Mouse (Mus musculus): Measurements from ENCODE around the gene Fam83g.
"Not testable (repeated sequence)": the region's sequence is repeated elsewhere in the genome, so short reads cannot be mapped to it uniquely, and the experiment has no call there.

Fam83g gene

DNA sequence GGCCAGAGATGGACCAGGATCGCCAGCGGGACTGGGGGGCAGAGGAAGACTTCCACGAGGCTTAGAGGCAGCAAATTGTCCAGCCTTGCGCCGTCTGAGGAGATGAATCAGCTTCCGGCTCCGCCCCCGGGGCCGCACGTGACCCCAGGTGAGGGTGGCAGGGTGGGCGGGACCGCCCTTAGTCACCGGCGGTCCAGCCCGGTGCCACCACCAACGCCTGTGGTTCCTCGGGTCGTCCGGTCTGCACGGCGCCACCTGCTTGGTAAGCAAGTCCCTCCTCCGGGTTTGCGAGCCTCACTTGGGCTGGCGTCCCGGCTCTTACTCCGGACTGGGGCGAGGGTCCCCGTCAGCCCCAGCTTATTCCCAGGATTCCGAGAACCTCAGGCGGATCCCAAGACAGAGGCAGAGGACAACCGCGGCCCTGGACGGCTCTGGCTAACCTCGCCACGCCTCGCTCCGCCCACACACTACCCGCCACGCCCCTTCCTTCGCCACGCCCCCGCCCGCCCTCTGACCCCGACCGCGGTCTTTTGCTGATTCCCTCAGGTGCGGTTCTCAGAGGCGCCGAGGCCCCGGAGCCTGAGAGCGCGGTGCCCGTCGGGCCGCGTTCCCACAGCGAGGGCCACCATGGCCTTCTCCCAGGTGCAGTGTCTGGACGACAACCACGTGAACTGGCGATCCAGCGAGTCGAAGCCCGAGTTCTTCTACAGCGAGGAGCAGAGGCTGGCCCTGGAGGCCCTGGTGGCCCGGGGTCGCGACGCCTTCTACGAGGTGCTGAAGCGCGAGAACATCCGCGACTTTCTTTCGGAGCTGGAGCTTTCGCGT lies at the start of gene Fam83g:
Fam83g (plus strand) TSS at position 185 of the 825 bp plus-strand sequence.
- peak; percentile 73 for DNase-seq

DNA sequence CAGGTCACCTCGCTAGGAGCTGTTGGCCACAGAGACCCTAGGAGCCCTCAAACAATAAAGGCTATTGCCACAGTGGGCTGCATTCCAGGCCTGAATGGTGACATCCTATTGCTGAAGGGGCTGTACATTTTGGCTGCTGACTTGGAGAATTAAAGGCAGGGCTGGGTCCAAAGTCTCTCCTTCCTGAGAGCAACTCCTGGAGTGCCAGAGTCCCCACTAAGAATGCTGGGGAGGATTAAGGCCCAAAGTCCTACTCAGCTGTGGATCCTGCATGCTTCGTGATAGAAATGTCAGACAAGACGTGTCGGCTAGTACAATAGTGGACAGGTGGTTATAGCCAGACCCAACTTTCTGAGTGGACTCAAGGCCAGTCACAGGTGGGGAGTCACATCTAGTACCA lies 47.6 kb upstream of the Fam83g start:
- DNase-seq = not testable (repeated sequence)

- no peak for DNase-seq
Observed at GRCm38 (mm10) chr11:61637413-61637812, 46.5 kb upstream of the Fam83g start.

DNA sequence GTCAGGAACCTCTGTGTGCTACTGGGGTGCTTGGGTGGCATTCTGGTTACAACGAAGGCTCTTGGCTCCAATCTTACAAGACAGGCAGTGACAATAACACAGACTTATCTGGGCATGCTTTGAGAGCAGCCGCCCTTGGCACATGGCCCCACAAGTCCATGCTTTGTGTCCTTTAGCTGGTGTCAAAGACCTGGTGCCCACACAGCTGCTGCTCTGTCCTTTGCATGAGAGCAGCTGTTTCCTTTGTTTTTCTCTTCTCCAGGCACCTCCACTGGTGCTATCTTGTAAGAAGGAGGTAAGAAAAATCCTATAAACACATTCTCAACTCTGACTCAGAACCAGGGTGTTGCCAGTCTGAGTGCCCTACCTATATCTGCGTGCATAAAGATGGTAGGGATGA lies 46.0 kb upstream of the Fam83g start:
- DNase-seq = no peak

- no peak for DNase-seq
Observed at GRCm38 (mm10) chr11:61638764-61639536, 44.9 kb upstream of the Fam83g start.

DNA sequence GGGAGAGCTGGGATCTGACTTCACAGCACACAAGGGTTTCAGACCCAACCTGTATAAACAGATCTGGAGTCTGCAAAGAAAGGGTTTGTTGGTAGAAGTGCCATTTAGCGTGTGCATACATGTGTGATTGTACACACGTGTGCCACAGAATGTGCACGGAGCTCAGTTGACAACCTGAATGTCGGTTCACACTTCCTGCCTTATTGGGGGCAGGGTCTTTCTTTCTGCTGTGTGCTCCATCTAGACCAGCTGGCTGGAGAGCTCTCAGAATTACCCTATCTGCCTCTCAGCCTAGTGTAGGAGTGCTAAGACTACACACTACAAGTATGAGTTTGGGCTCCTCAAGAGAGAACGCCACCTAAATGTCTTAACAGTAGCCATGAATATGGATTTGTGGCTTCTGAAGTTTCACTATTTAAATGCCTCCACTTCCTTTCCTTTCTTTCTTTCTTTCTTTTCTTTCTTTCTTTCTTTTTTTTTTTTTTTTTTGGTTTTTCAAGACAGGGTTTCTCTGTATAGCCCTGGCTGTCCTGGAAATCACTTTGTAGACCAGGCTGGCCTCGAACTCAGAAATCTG lies 44.2 kb upstream of the Fam83g start:
- no peak for DNase-seq

- not testable (repeated sequence) for DNase-seq
Observed at GRCm38 (mm10) chr11:61640585-61640984, 43.3 kb upstream of the Fam83g start.

- DNase-seq = no peak
Observed at GRCm38 (mm10) chr11:61642106-61642505, 41.8 kb upstream of the Fam83g start.

- no peak for DNase-seq
Observed at GRCm38 (mm10) chr11:61643184-61643961, 40.5 kb upstream of the Fam83g start.

DNA sequence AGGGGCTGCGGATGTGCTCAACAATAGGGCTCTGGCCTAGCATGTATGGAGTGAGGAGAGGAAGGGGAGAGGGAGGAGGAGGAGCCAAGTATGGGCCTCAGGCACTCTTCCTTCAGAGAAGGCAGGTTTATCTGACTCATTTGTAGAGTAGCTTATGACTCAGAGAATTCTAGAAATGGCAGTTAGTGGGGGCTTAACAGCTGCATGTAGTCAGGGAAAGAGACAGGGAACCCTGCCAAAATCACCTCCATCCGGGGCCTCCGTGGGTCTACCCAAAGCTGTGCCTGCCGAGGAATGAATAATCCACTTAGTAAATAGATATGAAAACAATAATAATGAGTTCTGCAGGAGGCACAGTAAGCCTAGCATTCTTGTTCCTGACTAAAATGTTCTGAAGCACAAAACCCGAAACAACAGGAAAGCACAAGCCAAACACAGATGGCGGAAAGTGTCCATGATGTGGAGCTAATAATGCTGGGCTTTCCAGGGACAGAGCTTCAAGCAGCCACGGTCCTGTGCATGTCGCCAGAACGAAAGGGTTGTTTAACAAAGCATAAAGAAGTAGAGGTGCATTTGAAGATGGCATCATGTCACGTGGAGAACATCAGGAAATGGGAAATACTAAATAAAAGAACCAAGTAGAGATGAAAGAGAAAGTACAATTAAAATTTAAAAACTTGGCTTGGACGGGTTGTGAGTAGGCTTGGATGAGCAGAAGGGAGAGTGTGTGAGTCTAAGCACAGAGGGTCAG lies 39.1 kb upstream of the Fam83g start:
- peak; percentile 32 for DNase-seq

GRCm38 (mm10) chr11:61645357-61645857 lies 38.5 kb upstream of the Fam83g start:
- DNase-seq = no peak

GRCm38 (mm10) chr11:61646499-61647039 lies 37.3 kb upstream of the Fam83g start:
- no peak for DNase-seq

DNA sequence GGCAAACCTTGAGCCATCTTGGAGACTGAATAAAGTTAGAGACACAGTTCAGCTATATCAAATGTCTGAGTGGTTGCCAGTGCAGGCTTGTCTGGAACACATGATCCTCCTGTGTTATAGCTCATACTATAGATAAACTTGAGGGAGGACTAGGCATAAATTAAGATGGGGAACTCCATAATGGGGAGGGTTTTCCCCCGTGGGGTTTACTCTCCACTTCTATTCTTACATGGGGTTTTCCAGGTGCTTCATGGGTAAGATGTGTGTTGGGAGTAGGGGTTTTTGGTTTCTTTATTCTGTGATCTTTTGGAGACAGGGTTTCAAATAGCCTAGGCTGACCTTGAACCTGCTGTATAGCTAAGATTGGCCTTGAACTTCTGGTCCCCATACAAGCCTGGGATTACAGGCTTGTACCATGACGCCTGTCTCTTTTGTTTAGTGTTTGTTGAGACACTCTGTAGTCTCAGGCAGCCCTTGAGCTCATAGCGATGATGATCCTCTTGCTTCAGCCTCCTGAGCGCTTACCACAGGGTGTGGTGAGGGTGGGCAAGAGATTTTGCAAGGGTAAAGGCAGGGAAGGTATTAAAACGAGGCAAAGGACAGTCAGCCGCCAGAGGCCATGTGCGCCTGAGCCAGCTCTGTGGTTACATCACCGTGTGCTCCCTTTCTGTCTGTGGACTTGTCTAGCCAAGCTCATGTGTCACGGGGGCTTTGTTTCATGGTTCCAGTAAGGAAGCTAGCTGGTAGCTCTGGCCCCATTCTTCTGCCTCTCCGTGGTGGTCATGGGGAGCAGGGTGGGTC lies 36.6 kb upstream of the Fam83g start:
- DNase-seq = no peak

DNA sequence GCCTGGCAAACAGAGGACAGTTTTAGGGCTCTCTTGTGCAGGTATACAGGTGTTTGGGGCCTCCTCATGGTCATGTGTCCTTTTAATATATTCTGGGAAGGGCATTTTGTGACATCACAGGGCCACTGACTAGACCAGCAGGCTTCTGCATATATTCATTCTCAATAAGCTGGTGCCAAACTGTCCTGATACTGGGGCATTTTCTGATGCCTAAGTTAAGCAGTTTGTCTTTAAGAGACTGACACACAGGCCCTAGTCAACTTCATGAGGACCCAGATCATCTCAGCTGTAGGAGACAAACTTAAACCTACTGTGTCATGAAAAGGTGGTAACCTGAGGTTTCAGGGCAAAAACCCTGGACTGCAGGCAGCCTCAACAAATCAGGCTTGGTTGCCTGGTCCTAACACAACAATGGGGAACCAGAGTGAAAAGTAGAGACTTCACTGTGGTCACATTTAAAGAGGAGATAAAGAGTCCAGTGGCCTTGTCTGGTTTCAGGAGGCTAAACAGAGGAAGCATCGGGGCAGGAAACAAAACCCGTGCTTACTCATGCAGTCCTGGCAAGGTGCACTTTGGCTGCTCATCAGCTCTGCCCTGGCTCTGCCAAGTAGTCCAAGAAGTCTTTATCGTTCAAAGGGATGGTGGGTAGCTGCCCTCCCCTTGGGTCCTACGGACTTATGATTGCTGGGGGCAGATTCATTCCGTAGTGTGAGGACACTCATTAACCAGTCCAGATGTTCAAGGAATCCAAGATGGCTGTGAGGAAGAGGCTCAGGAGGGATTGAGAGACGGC lies 35.7 kb upstream of the Fam83g start:
- no peak for DNase-seq

DNA sequence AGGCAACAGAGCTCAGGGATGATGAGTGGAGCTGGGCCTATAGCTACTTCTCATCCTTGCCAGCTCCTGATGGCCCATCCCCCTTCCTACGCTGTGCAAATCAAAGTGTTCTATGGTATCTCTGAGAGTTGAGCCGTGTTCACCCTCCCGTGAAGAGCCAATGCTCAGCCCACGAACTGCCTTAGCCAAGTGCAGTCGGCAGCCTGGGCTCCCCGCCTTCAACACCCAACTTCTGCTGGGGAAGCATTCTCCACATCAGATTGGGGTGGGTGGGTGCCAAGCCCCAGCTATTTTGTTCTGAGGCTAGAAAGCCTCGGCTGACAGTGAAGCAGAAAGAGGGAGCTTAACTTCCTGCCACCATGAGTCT lies 35.2 kb upstream of the Fam83g start:
- DNase-seq = no peak

- no peak for DNase-seq
Observed at GRCm38 (mm10) chr11:61649163-61649580, 34.7 kb upstream of the Fam83g start.

DNA sequence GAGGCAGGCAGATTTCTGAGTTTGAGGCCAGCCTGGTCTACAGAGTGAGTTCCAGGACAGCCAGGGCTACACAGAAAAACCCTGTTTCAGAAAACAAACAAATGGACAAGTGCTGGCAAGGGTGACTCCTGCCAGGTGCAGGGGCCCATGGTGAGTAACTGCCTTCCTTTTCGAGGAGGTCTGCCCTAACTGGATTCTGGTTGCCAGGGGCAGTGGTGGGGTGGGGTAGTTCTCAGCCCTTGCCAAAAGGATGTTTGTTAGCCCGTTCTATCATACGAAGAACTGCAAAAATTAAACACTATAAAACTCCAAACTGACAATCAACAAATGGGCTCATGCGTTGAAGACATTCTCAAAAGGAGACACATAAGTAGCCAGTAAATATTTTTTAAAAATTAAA lies 34.3 kb upstream of the Fam83g start:
- DNase-seq = no peak

DNA sequence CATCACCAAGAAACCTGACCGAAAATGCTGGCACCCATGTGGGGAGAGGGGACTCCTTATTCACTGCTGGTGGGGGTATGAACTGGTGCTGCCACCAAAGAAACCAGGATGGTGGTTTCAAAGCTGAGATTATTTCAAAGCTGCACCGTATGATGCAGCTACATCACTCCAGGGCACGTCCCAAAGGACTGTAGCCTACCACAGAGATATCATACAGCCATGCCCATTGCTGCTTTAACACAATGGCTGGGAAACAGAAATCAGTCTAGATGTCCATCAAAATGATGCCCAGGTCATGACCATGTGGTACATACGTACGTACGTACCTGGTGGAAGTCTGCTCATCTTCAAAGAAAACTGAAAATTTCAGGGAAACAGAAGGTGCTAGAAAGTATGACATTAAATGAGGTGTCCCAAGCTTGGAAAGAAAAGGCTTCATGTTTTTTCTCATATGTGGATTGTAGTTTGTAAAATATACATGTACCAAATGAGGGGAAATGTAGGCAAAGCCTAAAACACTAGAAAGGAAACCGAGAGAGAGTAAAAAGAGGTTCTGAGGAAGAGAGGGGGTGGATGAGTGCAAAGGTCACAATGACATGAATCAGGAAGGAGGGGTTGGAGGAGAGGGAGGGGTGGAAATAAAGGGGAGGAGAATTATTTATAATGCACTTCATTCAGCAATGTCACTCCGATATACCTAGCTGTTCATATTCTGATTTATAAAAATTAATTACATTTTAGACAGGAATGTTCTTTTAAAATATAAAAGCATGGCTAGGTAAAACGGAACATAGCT lies 33.2 kb upstream of the Fam83g start:
- DNase-seq = no peak

DNA sequence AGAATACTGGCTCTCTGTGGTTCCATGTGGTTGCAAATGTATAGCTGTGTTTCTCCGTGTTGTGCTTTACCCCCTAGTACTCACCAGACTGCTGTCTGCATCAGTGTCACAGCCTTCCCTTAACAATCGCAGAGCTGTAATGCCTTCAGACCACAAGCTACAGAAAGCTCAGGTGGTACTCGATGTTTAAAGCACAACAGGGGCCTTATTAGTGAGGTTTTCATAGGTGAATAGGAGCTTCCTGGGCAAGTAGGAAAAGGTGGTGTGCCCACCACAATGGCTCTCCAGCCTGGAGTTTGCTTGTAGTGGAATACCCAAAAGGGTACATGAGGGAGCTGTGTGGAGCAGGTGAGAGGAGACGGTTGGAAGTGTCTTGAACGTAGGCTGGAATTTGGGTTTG lies 31.7 kb upstream of the Fam83g start:
- DNase-seq = no peak
